Mouse (Mus musculus): ENCODE results near the gene Tmc8. TPM values are rescaled to one million over a fixed set of nuclear protein-coding genes. Genes with fewer than 3 reads are reported as not detected.
"Not testable (repeated sequence)": the region's sequence is repeated elsewhere in the genome, so short reads cannot be mapped to it uniquely, and the experiment has no call there.

The Tmc8 gene
- total and polyA plus RNA-seq, 2 experiments from 2014 or later = 0.33 to 0.79 TPM

DNA sequence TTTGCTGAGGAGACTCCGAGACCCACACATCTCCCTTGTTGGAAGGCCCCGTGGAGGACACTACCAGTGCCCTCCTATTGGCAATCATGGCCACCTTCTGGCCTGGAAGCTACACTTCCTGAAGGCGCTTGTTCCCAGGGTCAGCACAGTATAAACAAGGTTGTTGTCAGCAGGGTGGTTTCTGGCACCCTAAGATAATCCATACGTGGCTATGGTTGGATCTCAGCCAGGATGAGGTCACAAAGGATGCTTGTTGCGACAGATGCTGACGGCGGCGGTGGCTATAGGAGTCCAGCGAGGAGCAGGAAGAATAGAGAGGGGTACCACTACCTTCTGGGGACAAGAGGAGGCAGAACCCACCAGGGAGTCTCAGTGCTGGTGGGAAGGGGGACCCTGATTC, 48.5 kb downstream of the Tmc8 start:
- H3K36me3 ChIP-seq (ENCODE audit: insufficient read depth, low read length) = no peaks in the 10 kb centered on the region
- no peak for TF ChIP-seq CTCF (IDR thresholded peaks at IDR 0.05)
- H3K27ac ChIP-seq (ENCODE audit: low read depth, low read length) = no peak overlapping the region
- H3K9me3 ChIP-seq (ENCODE audit: low read length) = no peaks in the 10 kb centered on the region
- no peak overlapping the region for H3K4me3 ChIP-seq (ENCODE audit: low read depth, low read length)
- no peaks in the 10 kb centered on the region for H3K27me3 ChIP-seq (ENCODE audit: insufficient read depth, low read length)
- 0 out of 2 replicates have a peak, but pooled peaks cover under 1% of the 10 kb centered on the region for H3K4me1 ChIP-seq (ENCODE audit: insufficient read depth, low read length)
- H3K9ac ChIP-seq (replicated peaks; ENCODE audit: low read length, poor library complexity, severe bottlenecking) = no peak overlapping the region
- H3K4me2 ChIP-seq (ENCODE audit: low read depth, low read length, poor library complexity, severe bottlenecking) = no peak overlapping the region
- DNase-seq (ENCODE audit: low spot score) (no peak), ATAC-seq (ENCODE audit: low FRiP score) (no peak)
- WGBS = 74% methylated on average over 9 of the region's 9 CpGs

DNA sequence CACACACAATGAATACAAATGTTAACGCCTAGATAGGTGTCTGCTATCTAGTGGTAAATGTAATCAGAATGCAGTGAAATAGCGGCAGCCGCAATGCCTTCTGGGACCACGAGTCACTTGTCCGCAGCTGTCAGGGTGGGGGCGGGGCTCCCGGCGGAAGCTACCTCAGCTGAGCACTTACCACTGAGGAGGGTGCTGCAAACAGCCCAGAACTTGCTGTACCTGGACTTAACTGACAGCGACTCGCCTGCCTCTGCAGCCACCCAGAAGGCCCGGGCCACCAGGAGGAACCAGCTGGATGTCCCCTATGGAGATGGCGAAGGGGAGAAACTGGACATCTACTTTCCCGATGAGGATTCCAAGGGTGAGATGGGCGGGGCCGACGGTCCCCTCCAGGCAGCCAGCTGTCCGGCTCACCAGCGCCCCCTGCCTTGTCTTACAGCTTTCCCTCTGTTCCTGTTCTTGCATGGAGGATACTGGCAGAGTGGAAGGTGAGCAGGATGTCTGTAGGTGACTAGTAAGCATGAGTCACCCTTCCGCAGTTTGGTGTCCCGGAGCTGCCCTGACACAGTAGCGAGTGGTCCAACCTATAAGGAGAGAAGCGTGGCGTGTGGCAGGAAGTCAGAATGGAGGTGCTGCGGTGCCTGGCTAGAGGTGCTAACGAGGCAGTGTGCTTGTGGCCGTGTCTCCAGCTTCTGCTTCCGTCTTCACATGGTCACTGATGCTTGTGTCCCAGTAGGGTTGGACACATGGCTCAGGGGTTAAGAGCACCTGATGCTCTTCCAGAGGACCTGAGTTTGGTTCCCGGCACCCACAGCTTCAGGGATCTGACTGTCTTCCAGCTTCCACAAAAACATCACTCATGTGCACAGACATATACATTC, 50.5 kb downstream of the Tmc8 start:
- Histone ChIP-seq H3K27ac (ENCODE audit: low read depth, low read length) (peak overlapping the region; percentile 51; the same call in 1 of the 2 replicates), H3K4me3 (ENCODE audit: low read depth, low read length) (peak overlapping the region; percentile 27), H3K9me3 (ENCODE audit: low read length) (no peaks in the 10 kb centered on the region), H3K4me2 (ENCODE audit: low read depth, low read length, poor library complexity, severe bottlenecking) (peak overlapping the region; percentile 42), H3K4me1 (ENCODE audit: insufficient read depth, low read length) (no peaks in the 10 kb centered on the region), H3K36me3 (ENCODE audit: insufficient read depth, low read length) (no peaks in the 10 kb centered on the region), H3K27me3 (ENCODE audit: insufficient read depth, low read length) (no peaks in the 10 kb centered on the region), H3K9ac (replicated peaks; ENCODE audit: low read length, poor library complexity, severe bottlenecking) (0 out of 2 replicates have a peak overlapping the region, but pooled peaks have one; percentile 14)
- peak; percentile 75 for ATAC-seq (ENCODE audit: low FRiP score)
- WGBS = 20% methylated on average over 28 of the region's 28 CpGs
- peak; percentile 78 for TF ChIP-seq CTCF (IDR thresholded peaks at IDR 0.05)
- peak; percentile 70 for DNase-seq (ENCODE audit: low spot score)

- H3K4me2 ChIP-seq (ENCODE audit: low read depth, low read length, poor library complexity, severe bottlenecking); H3K4me1 ChIP-seq (ENCODE audit: insufficient read depth, low read length); H3K27ac ChIP-seq (ENCODE audit: low read depth, low read length); ATAC-seq (ENCODE audit: low FRiP score); H3K9ac ChIP-seq (replicated peaks; ENCODE audit: low read length, poor library complexity, severe bottlenecking); H3K4me3 ChIP-seq (ENCODE audit: low read depth, low read length); H3K9me3 ChIP-seq (ENCODE audit: low read length); H3K27me3 ChIP-seq (ENCODE audit: insufficient read depth, low read length); H3K36me3 ChIP-seq (ENCODE audit: insufficient read depth, low read length); DNase-seq (ENCODE audit: low spot score): not testable (repeated sequence)
- WGBS = 96% methylated on average over 4 of the region's 6 CpGs
These were observed 51.6 kb downstream of the Tmc8 start for GRCm38 (mm10) chr11:117833509-117833908.

- Histone ChIP-seq H3K9ac (replicated peaks; ENCODE audit: low read length, poor library complexity, severe bottlenecking) (no peak overlapping the region), H3K4me3 (ENCODE audit: low read depth, low read length) (no peak overlapping the region), H3K27me3 (ENCODE audit: insufficient read depth, low read length) (no peaks in the 10 kb centered on the region), H3K27ac (ENCODE audit: low read depth, low read length) (no peak overlapping the region), H3K4me1 (ENCODE audit: insufficient read depth, low read length) (no peaks in the 10 kb centered on the region), H3K9me3 (ENCODE audit: low read length) (no peaks in the 10 kb centered on the region), H3K36me3 (ENCODE audit: insufficient read depth, low read length) (no peaks in the 10 kb centered on the region), H3K4me2 (ENCODE audit: low read depth, low read length, poor library complexity, severe bottlenecking) (no peak overlapping the region)
- WGBS = 91% methylated on average over 8 of the region's 8 CpGs
- ATAC-seq (ENCODE audit: low FRiP score) = no peak
- no peak for TF ChIP-seq CTCF (IDR thresholded peaks at IDR 0.05)
- no peak for DNase-seq (ENCODE audit: low spot score)
These were observed 52.2 kb downstream of the Tmc8 start for GRCm38 (mm10) chr11:117834086-117834485.

- Histone ChIP-seq H3K4me2 (ENCODE audit: low read depth, low read length, poor library complexity, severe bottlenecking) (peak overlapping the region; percentile 26), H3K36me3 (ENCODE audit: insufficient read depth, low read length) (no peaks in the 10 kb centered on the region), H3K27ac (ENCODE audit: low read depth, low read length) (no peak overlapping the region), H3K4me3 (ENCODE audit: low read depth, low read length) (0 out of 2 replicates have a peak overlapping the region, but pooled peaks have one; percentile 8), H3K27me3 (ENCODE audit: insufficient read depth, low read length) (no peaks in the 10 kb centered on the region), H3K4me1 (ENCODE audit: insufficient read depth, low read length) (no peaks in the 10 kb centered on the region), H3K9me3 (ENCODE audit: low read length) (no peaks in the 10 kb centered on the region), H3K9ac (replicated peaks; ENCODE audit: low read length, poor library complexity, severe bottlenecking) (no peak overlapping the region)
- TF ChIP-seq CTCF (IDR thresholded peaks at IDR 0.05) = no peak
- ATAC-seq (ENCODE audit: low FRiP score) = no peak
- peak; percentile 34 for DNase-seq (ENCODE audit: low spot score)
- WGBS = 33% methylated on average over 13 of the region's 13 CpGs
These were observed 54.4 kb downstream of the Tmc8 start for GRCm38 (mm10) chr11:117836306-117836705.

- ATAC-seq (ENCODE audit: low FRiP score) = no peak
These were observed 56.7 kb downstream of the Tmc8 start for GRCm38 (mm10) chr11:117838572-117838971.

More at GRCm38 (mm10) chr11:117838572-117838971, 56.7 kb downstream of the Tmc8 start:
- Histone ChIP-seq H3K4me2 (ENCODE audit: low read depth, low read length, poor library complexity, severe bottlenecking) (no peak overlapping the region), H3K9ac (replicated peaks; ENCODE audit: low read length, poor library complexity, severe bottlenecking) (no peak overlapping the region), H3K4me1 (ENCODE audit: insufficient read depth, low read length) (no peaks in the 10 kb centered on the region), H3K4me3 (ENCODE audit: low read depth, low read length) (no peak overlapping the region), H3K9me3 (ENCODE audit: low read length) (no peaks in the 10 kb centered on the region), H3K36me3 (ENCODE audit: insufficient read depth, low read length) (no peaks in the 10 kb centered on the region), H3K27ac (ENCODE audit: low read depth, low read length) (no peak overlapping the region), H3K27me3 (ENCODE audit: insufficient read depth, low read length) (no peaks in the 10 kb centered on the region)
- 62% methylated on average over 2 of the region's 2 CpGs for WGBS
- no peak for DNase-seq (ENCODE audit: low spot score)
- no peak for TF ChIP-seq CTCF (IDR thresholded peaks at IDR 0.05)

All from midbrain, postnatal 0 days (tissue).